Mouse (Mus musculus): ENCODE measurements around the gene Dcaf10.
"Not testable (repeated sequence)": the region's sequence is repeated elsewhere in the genome, so short reads cannot be mapped to it uniquely, and the experiment has no call there.

Dcaf10 gene

GRCm38 (mm10) chr4:45341669-45342249 lies at the start of gene Dcaf10:
Dcaf10 (plus strand) TSS chr4:45342101.
- DNase-seq = peak; percentile 97

- peak; percentile 79 for DNase-seq
These were observed 45.0 kb upstream of the Dcaf10 start, which contains the start of gene Trmt10b for GRCm38 (mm10) chr4:45296662-45297564. Trmt10b (plus strand) TSS chr4:45297127.

DNA sequence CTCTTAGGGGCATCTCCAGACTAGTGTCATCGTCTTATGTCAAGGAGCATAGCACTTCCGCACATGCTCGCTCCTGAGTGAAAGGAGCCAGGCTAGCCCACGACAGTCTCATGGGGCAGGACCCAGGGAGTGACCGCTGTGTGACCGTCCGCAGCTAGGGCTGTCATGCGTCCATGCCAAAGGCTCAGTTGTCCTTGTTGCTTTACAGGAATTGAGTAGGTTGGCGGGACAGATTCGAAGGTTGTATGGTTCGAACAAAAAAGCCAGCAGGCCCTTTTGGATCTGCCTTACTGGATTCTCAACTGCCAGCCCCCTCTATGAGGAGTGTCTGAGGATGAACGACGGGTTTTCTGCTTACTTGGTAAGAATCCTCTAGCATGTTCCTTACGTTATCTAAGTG lies 36.4 kb upstream of the Dcaf10 start:
- no peak for DNase-seq

GRCm38 (mm10) chr4:45308046-45308445 lies 33.9 kb upstream of the Dcaf10 start:
- DNase-seq = no peak

DNA sequence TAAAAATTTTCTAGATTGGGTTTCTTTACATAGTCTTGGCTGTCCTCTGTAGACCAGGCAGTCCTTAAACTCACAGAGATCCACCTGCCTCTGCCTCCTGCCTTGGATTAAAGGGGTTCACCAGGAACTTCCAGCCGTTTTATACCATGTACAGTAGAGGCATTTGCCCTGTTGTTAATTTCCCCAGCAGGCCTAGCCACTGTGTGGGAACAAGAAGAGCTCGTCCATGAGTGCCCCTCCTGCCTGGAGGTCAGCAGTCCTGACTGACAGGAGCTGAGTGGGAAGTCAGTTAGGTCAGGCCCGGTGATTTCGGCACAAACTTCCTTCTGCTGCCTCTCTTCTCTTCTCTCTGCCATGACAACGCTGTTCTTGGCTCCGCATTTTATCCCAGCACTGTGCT lies 33.3 kb upstream of the Dcaf10 start:
- no peak for DNase-seq

- no peak for DNase-seq
These were observed 30.8 kb upstream of the Dcaf10 start for GRCm38 (mm10) chr4:45311056-45311455.

DNA sequence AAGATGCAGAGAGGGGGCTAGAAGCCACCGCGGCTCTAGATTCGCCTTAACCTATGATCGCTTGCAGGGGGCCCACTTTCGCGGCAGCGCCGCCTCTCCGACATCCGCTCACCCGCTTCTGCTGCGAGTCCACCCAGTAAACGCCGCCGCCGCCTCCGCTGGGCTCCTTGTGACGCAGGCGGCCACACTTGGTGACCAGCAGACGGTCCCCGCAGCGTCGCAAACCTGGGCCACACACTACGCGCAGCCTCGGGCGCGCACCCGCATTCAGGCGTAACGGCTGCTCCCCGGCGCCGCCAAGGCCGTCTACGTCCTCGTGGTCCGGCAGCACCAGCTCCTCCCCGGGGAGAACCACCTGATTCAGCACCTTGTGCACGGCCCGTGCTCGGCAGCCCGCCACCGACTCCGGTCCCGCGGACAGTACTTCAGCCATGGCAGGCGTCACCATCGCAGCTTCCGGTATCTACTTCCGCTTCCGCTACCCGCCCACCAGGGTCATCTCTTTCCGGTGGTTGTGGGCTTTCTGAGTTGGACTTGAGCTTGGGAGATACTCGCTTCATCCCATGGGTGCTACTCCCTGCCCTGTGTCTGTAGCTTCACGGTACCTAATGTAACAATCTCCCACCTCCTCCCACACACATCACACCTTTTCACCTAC lies 21.6 kb upstream of the Dcaf10 start:
- peak; percentile 80 for DNase-seq

- DNase-seq = no peak
These were observed 10.8 kb upstream of the Dcaf10 start for GRCm38 (mm10) chr4:45331139-45331538.

GRCm38 (mm10) chr4:45332466-45332865 lies 9.4 kb upstream of the Dcaf10 start:
- no peak for DNase-seq

GRCm38 (mm10) chr4:45341226-45341625 lies 675 bp upstream of the Dcaf10 start:
- no peak for DNase-seq

- DNase-seq = no peak
These were observed 620 bp downstream of the Dcaf10 start, which contains the start of gene Exosc3 for GRCm38 (mm10) chr4:45342286-45343155. Exosc3 (minus strand) TSS chr4:45342732.

DNA sequence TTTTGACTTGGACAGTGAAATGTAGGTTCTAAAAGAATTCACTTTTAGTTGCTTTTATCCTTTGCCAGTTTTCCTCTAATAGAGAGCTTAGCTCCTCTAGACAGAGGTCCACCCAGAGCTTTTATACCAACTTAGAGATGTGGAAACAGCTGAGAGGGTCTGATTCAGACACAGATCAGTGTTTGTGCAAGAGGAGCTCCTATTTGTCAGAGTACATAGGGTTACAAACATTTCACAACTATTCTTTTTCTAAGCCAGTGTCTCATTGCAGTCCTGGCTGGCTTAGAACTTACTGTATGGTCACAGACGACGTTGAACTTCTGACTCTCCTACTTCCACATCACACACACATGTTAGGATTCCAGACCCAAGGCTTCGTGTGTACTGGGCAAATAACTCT lies 14.8 kb downstream of the Dcaf10 start:
- no peak for DNase-seq

DNA sequence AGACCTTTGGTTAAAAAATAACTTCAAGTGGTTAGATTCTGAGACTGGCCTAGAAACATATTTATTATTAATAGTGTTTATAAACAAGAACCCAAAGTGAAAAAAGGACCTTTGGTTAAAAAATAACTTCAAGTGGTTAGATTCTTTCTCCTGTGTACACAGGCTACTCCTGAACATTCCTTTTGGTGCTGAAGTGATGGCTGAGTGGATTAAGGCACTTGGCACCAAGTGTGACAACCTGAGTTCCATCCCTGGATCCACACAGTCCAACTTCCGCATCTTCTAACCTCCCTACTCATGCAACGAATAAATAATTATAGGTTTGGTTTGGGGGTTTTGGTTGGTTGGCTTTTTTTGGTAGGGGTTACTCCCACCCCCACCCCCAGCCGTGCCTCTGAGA lies 29.4 kb downstream of the Dcaf10 start:
- DNase-seq = no peak

DNA sequence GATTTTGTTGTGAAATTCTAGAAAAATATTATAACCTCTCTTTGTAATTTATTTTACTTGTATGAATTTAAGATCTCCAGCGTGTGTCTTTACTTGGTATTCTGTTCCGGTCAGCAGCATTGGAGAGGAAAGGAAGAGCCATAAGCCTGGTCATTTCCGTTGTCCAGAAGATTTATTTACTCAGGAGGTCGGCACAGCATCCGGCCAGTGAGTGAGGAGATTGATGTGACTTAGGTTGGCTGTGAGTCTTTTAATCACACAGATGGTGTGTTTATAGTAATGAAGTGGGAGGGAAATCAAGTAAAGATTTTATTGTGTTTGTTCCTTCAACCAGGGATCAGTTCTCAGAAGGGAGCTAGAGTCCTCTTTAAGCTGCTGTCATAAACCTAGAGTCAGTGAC lies 33.0 kb downstream of the Dcaf10 start:
- DNase-seq = no peak

DNA sequence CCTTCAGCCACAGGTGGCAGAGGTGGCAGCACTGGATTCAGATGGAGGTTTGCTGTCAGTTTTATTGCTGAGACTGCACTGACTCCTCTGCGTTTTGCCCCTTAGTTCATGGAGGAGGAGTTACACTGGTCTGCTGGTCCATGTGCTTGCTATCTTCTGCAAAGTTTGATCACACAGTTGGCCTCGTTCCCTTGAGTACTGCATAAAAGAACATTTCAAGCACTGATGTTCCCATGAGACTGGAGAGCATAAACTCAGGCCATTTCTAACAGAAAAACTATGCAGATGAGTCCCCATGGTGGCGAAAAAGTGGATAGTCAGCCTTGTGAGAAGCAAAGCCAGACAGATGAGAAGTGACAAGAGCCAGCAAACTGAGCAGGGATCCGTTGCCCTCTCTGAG lies 34.7 kb downstream of the Dcaf10 start:
- no peak for DNase-seq

GRCm38 (mm10) chr4:45380903-45381580 lies 39.1 kb downstream of the Dcaf10 start:
- not testable (repeated sequence) for DNase-seq

GRCm38 (mm10) chr4:45382133-45382532 lies 40.2 kb downstream of the Dcaf10 start:
- DNase-seq = not testable (repeated sequence)

DNA sequence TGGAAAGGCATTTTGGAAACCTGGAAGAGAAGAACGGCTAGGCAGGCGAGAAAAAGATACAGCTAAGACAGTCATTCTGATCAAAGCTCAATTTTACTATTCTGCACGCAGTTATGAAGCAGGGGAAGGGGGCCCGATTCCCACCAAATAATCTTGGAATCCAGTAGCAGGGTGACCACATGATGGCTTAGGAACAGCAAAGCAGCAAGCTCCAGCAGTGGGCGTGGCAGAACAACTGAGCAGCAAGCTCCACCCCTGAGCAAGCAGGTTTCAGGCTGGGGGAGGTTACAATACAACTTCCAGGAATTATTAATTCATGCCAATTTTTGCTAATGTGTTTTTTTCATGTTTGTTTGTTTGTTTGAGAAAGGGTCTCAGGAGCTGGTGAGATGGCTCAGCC lies 45.4 kb downstream of the Dcaf10 start:
- not testable (repeated sequence) for DNase-seq

- DNase-seq = no peak
These were observed 50.2 kb downstream of the Dcaf10 start for GRCm38 (mm10) chr4:45392099-45392498.

GRCm38 (mm10) chr4:45392572-45392971 lies 50.7 kb downstream of the Dcaf10 start:
- no peak for DNase-seq

DNA sequence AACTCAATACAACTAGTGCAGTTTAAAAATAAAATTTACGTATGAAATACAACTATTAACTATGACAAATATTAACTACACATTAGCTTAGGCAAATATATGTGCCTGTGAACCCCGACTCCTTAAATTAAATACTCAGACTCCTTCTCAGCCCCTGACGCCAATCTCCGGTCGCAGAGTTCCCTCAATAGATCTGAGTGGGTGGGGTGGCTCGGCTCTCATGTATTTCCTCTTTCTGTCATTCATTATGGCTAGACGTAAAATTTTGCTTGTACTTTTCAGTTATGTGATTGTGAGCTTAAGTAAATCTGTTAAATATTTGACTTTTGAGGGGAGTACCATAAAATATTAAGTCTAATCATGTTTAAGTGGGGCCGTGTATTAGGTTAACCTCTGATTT lies 51.1 kb downstream of the Dcaf10 start:
- no peak for DNase-seq

- no peak for DNase-seq
These were observed 51.8 kb downstream of the Dcaf10 start for GRCm38 (mm10) chr4:45393658-45394057.
